Mouse (Mus musculus) cerebellum, postnatal 36 days (tissue): ENCODE data around the gene Fez1.
A peak's percentile ranks its signal among the peaks of the same experiment; 100 is the strongest.

Experiments
- DNase-seq, 2 experiments: peaks; one replicate each; pipeline ENCODE4 v3.0.0; 2021 to 2022; ENCODE audit warnings: mixed read lengths in 2 of 2

Fez1 gene

GRCm38 (mm10) chr9:36895009-36895693 lies 73.5 kb downstream of the Fez1 start:
- DNase-seq = peak; percentile 79 to 84

DNA sequence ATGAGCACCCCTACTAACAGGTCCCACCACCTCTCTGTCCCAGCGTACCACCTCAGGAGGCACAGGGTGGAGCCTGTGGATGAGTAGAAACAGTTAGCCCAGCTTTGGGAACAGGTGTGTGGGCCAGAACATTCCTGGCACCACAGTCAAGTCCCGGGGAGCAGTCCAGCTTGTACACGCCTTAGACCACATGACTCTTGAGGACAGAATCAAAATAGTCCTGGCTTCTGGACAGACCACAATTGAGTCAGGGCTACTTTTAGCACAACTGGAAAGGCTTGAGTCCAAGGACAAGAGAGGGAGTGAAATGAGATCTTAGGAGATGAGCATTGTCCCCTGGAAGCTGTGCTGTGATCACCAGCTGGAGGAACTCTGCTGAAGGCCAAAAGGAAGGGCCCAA lies 76.9 kb downstream of the Fez1 start:
- DNase-seq = no peak

- no peak for DNase-seq
Observed at GRCm38 (mm10) chr9:36900464-36900863, 78.8 kb downstream of the Fez1 start.

DNA sequence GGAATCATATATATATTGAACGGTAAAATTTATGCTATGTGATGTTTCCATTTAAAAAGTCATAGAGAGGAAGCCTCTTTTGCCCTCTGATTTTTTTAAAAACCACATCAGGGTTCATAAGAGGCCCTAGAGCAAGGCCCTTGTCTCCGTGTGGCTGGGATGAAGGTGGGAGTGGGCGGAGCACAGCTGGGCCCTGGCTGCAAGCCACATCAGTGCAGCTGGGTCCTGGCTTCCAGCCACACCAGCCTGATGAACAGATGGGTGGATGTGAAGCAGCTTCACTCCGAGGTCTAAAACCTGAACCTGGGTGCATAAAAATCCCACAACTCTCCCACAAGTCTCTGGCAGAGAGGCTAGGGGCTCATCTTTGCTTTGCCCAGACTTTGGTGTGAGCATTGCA lies 83.8 kb downstream of the Fez1 start:
- no peak for DNase-seq

DNA sequence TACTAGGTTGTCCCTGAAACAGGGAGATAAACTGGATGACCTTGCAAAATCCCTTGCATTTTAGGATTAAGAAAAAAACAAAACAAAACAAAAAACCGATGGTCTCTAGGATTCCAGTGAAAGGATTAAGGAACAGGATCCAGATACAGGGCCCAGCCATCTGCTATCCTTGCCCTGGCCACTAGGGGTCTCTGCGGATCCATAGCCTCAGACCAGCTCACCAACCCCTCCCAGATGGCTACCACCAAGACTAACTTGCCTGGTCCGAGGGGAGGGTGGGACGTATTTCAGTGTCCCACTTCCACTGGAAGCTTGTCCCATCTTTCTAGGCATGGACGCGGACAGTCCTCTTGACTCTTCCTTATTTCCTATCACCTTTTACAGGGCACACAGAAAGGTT lies 94.7 kb downstream of the Fez1 start:
- peak; percentile 85 to 90 for DNase-seq

DNA sequence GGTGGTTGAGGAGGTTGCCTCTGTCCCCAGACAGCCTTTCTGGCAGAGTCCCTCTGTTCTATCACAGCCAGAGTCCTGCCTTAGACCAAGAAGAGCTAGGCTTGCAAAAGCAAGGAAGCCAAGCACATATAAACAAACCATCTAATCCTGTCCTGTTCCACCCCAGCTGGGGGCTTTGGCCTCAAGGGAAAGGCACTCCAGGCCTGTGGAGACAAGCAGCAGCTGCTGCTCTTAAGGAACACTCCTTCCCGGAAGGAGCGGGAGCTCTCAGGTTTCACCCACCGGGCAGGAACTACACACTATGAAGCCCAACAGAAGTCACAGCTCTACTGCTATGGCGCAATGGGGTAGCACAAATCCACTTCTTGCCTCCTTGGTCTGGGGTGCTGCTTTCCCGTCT lies 95.3 kb downstream of the Fez1 start:
- DNase-seq = no peak

DNA sequence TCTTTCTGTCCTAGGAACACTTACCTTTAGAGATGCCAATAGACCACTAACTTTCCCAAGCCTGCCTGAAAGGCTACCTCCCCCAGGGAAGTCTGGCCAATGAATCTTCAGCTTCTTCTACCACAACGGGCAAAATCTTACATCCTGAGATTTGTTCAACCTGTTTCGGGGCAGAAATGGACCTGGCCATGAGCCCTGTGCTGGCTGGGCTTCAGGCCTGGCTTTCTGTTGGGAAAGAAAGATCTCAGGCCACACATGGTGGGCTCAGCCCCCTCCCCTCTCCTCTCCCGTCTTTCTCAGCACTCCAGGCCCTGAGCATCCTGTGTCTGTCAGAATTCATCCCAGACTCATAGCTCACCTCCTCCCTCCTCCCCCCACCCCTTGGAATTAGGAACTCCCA lies 96.9 kb downstream of the Fez1 start:
- DNase-seq = no peak

DNA sequence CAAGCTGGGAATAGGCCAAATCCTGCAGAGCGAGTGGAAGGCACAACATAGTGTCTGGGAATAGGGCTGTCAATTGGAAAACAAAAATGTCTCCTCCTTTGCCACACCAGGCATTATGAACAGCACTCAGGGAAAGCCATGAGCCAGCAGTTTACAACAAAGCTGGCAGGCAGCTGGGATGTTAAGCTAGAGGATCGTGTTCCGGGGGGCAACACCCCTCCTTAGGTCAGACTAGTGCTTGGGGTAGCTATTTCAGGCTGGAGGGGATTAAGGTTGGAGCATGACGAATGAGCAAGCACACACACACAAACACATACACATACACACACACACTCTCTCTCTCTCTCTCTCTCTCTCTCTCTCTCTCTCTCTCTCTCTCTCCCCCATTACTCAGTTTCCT lies 97.8 kb downstream of the Fez1 start:
- DNase-seq = no peak

- DNase-seq = no peak
Observed at GRCm38 (mm10) chr9:36921718-36922415, 100.2 kb downstream of the Fez1 start.

GRCm38 (mm10) chr9:36923753-36924152 lies 102.1 kb downstream of the Fez1 start:
- DNase-seq = no peak
